Mouse (Mus musculus): ENCODE measurements around the gene Col25a1. TPM values are rescaled to one million over a fixed set of nuclear protein-coding genes. Genes with fewer than 3 reads are reported as not detected.

Gene Col25a1
- total RNA-seq, 2 experiments from 2014 or later = 0.16 to 0.33 TPM

DNA sequence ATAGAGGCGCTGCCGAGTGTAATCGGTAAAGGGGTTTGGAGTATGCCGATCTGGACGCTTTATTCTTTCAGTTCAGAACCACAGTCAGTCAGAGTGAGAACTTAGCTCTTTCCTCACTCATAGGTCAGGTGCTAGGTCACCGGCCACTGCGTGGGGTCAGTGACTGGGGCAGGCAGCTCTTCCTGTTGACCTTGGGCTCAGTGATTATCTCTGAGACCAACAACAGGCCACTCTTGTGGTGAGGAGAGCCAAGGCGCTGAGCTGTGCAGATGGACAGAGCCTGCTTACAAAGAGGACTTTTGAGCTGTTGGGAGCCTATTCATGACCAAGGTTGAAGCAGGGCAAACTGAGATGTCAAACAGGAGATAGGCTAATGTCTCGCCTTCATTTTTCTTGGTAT lies 174.4 kb downstream of the Col25a1 start:
- intact Hi-C loops (cut with DNase I) = no loop called here
- no peak for DNase-seq

DNA sequence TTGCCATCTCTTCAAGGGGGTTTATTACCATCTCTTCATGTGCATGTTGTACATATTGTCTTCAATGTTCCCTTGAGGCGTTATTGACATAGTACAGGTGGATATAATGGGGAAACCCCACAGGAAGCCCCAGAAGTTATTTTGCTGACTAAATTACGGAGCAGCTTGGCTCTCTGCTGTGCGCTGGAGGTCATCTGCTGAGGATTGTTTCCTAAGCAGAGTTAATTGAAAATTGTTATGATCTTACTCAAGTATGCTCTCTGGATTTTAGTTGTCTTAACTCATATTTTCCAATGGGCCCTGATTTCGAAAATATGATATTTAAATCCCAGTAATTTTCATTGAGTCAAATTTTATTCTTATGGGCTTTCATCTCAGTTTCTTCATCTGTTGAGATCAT lies 178.0 kb downstream of the Col25a1 start:
- intact Hi-C loops (cut with DNase I) = no loop called here
- no peak for DNase-seq

GRCm38 (mm10) chr3:130310694-130311305 lies 179.5 kb downstream of the Col25a1 start:
- intact Hi-C loops (cut with DNase I) = no loop called here
- DNase-seq = no peak

GRCm38 (mm10) chr3:130313246-130313645 lies 181.9 kb downstream of the Col25a1 start:
- intact Hi-C loops (cut with DNase I) = no loop called here
- DNase-seq = no peak

DNA sequence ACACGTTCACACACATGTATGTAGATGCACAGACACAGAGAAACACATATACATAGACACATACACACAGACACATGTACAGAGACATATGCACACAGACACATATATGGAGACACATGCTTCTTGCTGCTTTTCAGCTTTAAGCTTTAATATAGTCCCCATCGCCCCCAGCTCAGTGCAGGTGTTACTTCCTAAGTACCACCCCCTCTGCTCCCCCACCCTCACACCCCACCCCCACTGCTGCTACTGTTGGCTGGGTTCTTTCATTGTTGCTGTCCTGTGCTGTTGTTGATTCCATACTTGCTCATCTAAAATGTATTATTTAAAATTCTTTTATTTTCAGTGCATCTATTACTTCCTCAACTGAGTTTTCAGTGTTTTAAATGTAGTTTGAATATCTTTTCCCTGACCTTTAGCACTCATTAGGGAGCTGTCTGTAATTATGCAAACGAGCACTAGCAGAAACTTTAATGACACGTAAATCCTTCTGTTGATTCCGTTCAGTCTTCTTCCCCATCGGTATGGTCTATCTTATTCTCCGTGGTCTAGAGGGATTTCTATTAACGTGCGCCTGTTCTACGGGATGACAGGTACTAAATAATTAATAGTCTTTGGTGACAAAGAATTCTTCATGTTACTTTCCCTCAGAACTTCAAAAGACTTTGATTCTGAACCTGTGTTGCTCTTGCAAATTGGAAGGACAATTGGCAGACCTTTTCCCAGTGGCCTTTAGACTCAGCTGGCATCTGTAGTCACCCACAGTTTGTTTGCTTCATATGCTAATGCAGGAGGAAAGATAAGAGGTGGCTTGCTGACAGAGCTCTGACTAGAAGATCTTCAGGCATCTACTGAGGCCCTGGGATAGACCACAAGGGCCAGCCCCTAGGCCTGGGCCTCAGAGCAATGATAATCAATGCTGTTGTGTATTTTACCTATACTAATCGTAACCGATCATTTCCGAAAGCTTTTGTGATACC lies 196.0 kb downstream of the Col25a1 start:
- DNase-seq = no peak
- intact Hi-C loops (cut with DNase I) = no loop called here

GRCm38 (mm10) chr3:130328909-130329308 lies 197.6 kb downstream of the Col25a1 start:
- intact Hi-C loops (cut with DNase I) = no loop called here
- no peak for DNase-seq

GRCm38 (mm10) chr3:130329833-130330555 lies 198.7 kb downstream of the Col25a1 start:
- intact Hi-C loops (cut with DNase I) = no loop called here

GRCm38 (mm10) chr3:130330556-130330950 lies 199.3 kb downstream of the Col25a1 start:
- DNase-seq = no peak
- intact Hi-C loops (cut with DNase I) = no loop called here

More at GRCm38 (mm10) chr3:130329833-130330555, 198.7 kb downstream of the Col25a1 start:
- no peak for DNase-seq

GRCm38 (mm10) chr3:130332347-130332913 lies 201.1 kb downstream of the Col25a1 start:
- no peak for DNase-seq
- intact Hi-C loops (cut with DNase I) = no loop called here

DNA sequence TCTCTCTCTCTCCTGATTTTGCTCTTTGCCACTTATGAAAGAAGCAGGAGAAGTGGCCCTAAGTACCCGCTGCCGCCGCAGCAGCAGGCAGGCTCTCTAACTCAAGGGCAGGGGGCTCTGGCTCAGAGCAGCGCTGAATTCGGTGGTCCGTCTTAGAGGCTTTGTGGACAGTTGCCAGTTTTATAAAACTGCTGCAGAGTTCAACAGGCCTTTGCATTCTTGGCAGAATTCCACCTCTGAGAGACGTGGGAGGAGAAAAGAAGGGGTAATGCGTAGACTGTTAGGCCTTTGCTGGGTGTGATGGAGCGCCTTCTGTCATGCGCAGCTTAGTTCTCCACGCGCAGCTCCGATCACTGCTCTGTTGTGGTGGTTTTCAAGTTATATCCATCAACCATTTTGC lies 206.6 kb downstream of the Col25a1 start:
- DNase-seq = peak; percentile 17 to 28
- intact Hi-C loops (cut with DNase I) = no loop called here

- intact Hi-C loops (cut with DNase I) = no loop called here
- DNase-seq = no peak
Measured at GRCm38 (mm10) chr3:130338371-130338770, 207.1 kb downstream of the Col25a1 start.

- intact Hi-C loops (cut with DNase I) = no loop called here
- DNase-seq = no peak
Measured at GRCm38 (mm10) chr3:130350161-130350560, 218.9 kb downstream of the Col25a1 start.

- no peak for DNase-seq
- intact Hi-C loops (cut with DNase I) = no loop called here
Measured at GRCm38 (mm10) chr3:130354399-130355039, 223.2 kb downstream of the Col25a1 start.

GRCm38 (mm10) chr3:130356575-130357173 lies 225.4 kb downstream of the Col25a1 start:
- no peak for DNase-seq
- intact Hi-C loops (cut with DNase I) = no loop called here

DNA sequence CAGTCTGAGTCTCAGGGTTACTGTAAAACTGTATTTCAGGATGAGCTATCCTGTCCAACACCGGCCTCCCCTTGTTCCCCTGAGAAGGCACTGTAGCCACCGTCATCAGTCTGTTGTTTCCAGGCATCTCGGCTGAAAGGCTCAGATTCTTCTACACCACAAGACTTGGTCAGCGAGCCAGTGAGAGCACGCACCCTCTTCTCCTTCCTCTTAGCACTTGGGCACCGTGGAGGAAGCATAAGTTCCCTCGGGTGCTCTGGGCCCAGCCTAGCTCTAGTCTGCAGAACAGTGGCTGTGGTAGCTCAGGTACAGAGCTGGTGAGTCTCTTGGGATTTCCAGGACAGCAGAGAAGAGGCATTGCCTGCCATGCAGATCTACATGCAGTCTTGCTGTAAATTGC lies 229.5 kb downstream of the Col25a1 start:
- intact Hi-C loops (cut with DNase I) = no loop called here
- DNase-seq = no peak

GRCm38 (mm10) chr3:130361922-130362321 lies 230.6 kb downstream of the Col25a1 start:
- DNase-seq = no peak
- intact Hi-C loops (cut with DNase I) = no loop called here

GRCm38 (mm10) chr3:130362797-130363367 lies 231.6 kb downstream of the Col25a1 start:
- intact Hi-C loops (cut with DNase I) = no loop called here
- DNase-seq = no peak

DNA sequence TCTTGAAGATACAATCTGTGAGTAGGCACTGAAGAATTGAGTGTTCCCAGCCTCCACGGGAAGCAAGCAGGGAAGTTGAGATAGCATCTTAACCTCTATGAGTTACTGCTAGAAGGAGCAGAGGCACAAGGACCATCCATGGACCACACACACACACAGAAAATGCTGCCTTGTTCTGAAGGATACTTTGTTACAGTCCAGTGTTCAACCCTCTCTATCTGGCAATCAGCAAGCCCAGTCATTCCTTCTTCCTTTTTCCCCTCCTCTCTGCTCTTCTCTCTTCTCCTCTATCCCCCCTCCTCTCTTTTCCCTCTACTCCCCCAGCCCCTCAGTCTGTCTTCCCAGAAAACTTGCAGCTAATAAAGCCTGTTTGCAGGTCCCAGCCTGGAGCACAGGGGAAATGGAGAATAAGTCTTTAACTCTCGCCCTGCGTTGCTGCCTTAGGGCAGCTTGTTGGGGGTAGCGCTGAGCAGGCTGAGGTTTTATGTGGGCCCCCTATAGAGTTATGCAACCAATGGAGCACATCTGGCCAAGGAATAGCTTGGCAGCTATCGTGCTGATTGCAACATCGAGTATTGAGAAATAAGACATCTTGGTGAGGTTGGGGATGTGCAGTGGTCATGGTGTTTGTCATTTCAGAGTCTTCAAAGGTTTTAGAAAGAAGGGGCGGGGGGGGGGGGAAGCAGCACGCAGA lies 235.8 kb downstream of the Col25a1 start:
- peak in 1 of 2 experiments; percentile 18 for DNase-seq
- intact Hi-C loops (cut with DNase I) = no loop called here

DNA sequence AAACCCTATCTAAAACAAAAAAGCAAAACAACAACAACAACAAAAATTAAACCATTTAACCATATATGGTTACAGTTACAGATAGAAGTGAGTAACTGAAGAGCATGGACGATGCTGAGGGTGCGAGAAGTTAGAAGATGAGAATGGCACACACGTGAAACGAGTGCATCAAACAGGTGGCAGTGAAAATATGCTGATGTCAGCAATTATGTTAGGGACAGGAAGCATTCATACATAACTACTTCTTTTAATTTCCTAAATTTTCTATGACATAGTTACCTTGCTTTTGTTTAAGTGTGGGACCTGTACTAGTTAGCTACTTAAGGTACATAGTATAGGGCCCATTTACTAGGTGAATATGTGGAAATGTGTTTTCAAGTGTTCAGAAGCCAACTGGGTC lies 237.1 kb downstream of the Col25a1 start:
- no peak for DNase-seq

More for the DNA sequence above, 237.1 kb downstream of the Col25a1 start:
- intact Hi-C loops (cut with DNase I) = no loop called here
